Mouse (Mus musculus) inflammation-experienced regulatory T-cells, adult 16 weeks (primary cell): ENCODE data around the gene Vwde. TPM values are rescaled to one million over a fixed set of nuclear protein-coding genes. Genes with fewer than 3 reads are reported as not detected.

ENCODE experiments used
- polyA plus RNA-seq: library from polyadenylated mRNA; unstranded; fragments of 100-300 nt; shearing (Covaris generic); gene quantifications from one replicate; pipeline ENCODE4 v1.2.1, GENCODE M21; 2017

Gene Vwde
- polyA plus RNA-seq, result 0.65 TPM

GRCm38 (mm10) chr6:13224596-13225227 lies at the start of gene Vwde:
Gene Vwde, minus strand, starts transcription at chr6:13224965.

Other genes with a start within 250 kb of the Vwde start
- gene Tmem106b, start 155.2 kb downstream of the Vwde start, polyA plus RNA-seq, result 88.5 TPM